Mouse (Mus musculus): Measurements from ENCODE around the gene Fam160a2. TPM values are rescaled to one million over a fixed set of nuclear protein-coding genes. Genes with fewer than 3 reads are reported as not detected.
"Not testable (repeated sequence)": the region's sequence is repeated elsewhere in the genome, so short reads cannot be mapped to it uniquely, and the experiment has no call there.

Gene Fam160a2
- polyA plus RNA-seq, 1 experiment from 2014 or later = 43.7 TPM

GRCm38 (mm10) chr7:105373509-105373908 lies 26.3 kb downstream of the Fam160a2 start:
- no peak overlapping the region for H3K9ac ChIP-seq (ENCODE audit: low read depth, low read length)
- ATAC-seq = no peak
- no peak overlapping the region for H3K4me2 ChIP-seq (ENCODE audit: low read length)
- H3K27me3 ChIP-seq (ENCODE audit: control insufficient read depth, insufficient read depth, low read depth, low read length) = no peaks in the 10 kb centered on the region
- H3K9me3 ChIP-seq (replicated peaks; ENCODE audit: control insufficient read depth, low read length, poor library complexity, severe bottlenecking) = no peaks in the 10 kb centered on the region
- H3K4me3 ChIP-seq (ENCODE audit: low read depth, low read length) = no peak overlapping the region
- H3K36me3 ChIP-seq (ENCODE audit: control insufficient read depth, insufficient read depth, low read length) = peaks cover 29% of the 10 kb centered on the region
- H3K4me1 ChIP-seq (ENCODE audit: control insufficient read depth, insufficient read depth, low read length) = no peaks in the 10 kb centered on the region
- no peak overlapping the region for H3K27ac ChIP-seq (ENCODE audit: low read length)
- 92% methylated on average over 4 of the region's 4 CpGs for WGBS

DNA sequence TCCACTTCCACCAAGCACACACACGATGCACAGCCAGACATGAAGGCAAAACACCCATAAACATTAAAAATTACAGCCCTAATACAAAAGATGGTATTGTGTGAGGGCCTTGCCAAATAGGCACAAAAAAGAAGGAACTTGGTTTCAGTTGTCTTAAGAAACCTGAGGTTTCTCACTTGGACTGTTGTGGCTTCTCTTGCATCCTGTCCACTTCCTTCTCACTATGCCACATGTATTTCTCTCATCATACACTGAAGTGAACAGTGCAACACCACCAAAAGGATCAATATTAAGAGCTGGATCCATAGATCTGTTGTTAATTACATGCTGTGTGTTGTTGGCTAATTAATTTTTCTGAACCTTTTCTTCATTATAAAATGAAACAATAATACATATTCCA lies 26.9 kb downstream of the Fam160a2 start:
- no peak overlapping the region for H3K9ac ChIP-seq (ENCODE audit: low read depth, low read length)
- no peak for ATAC-seq
- no peaks in the 10 kb centered on the region for H3K9me3 ChIP-seq (replicated peaks; ENCODE audit: control insufficient read depth, low read length, poor library complexity, severe bottlenecking)
- H3K4me3 ChIP-seq (ENCODE audit: low read depth, low read length) = no peak overlapping the region
- no peak overlapping the region for H3K27ac ChIP-seq (ENCODE audit: low read length)
- WGBS = 88% methylated on average over 1 of the region's 1 CpGs
- peaks cover 24% of the 10 kb centered on the region for H3K36me3 ChIP-seq (ENCODE audit: control insufficient read depth, insufficient read depth, low read length)
- H3K27me3 ChIP-seq (ENCODE audit: control insufficient read depth, insufficient read depth, low read depth, low read length) = no peaks in the 10 kb centered on the region
- H3K4me2 ChIP-seq (ENCODE audit: low read length) = no peak overlapping the region
- H3K4me1 ChIP-seq (ENCODE audit: control insufficient read depth, insufficient read depth, low read length) = no peaks in the 10 kb centered on the region

DNA sequence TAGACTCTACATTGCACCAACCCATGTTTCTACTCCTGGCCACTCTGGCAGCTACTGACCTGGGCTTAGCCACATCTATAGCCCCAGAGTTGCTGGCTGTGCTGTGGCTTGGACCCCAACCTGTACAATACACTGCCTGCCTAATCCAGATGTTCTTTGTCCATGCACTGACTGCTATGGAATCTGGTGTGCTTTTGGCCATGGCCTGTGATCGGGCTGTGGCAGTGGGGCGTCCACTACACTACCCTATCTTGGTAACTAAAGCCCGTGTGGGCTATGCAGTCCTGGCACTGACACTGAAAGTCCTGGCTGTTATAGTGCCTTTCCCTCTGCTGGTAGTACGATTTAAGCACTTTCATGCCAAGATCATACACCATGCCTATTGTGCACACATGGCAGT lies 31.3 kb downstream of the Fam160a2 start:
- 94% methylated on average over 4 of the region's 4 CpGs for WGBS

DNA sequence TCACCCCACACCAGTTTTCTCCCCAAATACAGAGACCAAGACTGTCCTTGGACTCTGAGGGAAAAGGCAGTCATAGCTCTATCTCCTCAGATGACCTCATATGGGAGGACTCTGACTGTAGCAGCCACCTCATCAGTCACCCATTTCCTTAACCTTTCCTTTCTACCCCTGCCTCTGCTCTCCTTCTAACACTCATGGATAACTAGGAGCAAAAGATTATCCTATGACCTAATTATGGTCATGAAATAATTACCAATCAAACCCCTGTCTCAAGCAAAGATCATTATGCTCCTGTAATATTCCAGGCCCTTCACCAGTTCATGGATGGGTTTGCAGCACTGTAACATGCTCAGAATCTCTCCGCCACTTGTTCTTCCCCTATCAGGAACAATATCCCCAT lies 31.9 kb downstream of the Fam160a2 start, which contains the start of gene Olfr692:
TSS of gene Olfr692 (plus strand) at position 301 of the 400 bp plus-strand sequence.
- Histone ChIP-seq H3K4me1 (ENCODE audit: control insufficient read depth, insufficient read depth, low read length) (no peaks in the 10 kb centered on the region), H3K36me3 (ENCODE audit: control insufficient read depth, insufficient read depth, low read length) (0 out of 2 replicates have a peak, but pooled peaks cover 3% of the 10 kb centered on the region), H3K9ac (ENCODE audit: low read depth, low read length) (no peak within 1 kb of the TSS), H3K4me3 (ENCODE audit: low read depth, low read length) (no peak within 1 kb of the TSS), H3K27ac (ENCODE audit: low read length) (no peak within 1 kb of the TSS), H3K27me3 (ENCODE audit: control insufficient read depth, insufficient read depth, low read depth, low read length) (no peaks in the 10 kb centered on the region), H3K9me3 (replicated peaks; ENCODE audit: control insufficient read depth, low read length, poor library complexity, severe bottlenecking) (no peaks in the 10 kb centered on the region), H3K4me2 (ENCODE audit: low read length) (no peak within 1 kb of the TSS)
- WGBS = 100% methylated on average over 1 of the region's 1 CpGs
- ATAC-seq = no peak

More for the DNA sequence above, 31.3 kb downstream of the Fam160a2 start:
- no peak overlapping the region for H3K9ac ChIP-seq (ENCODE audit: low read depth, low read length)
- no peak overlapping the region for H3K4me3 ChIP-seq (ENCODE audit: low read depth, low read length)
- 0 out of 2 replicates have a peak, but pooled peaks have one; percentile 39 for ATAC-seq
- no peak overlapping the region for H3K27ac ChIP-seq (ENCODE audit: low read length)
- peaks cover 6% of the 10 kb centered on the region for H3K36me3 ChIP-seq (ENCODE audit: control insufficient read depth, insufficient read depth, low read length)
- no peaks in the 10 kb centered on the region for H3K4me1 ChIP-seq (ENCODE audit: control insufficient read depth, insufficient read depth, low read length)
- H3K9me3 ChIP-seq (replicated peaks; ENCODE audit: control insufficient read depth, low read length, poor library complexity, severe bottlenecking) = no peaks in the 10 kb centered on the region
- H3K4me2 ChIP-seq (ENCODE audit: low read length) = no peak overlapping the region
- H3K27me3 ChIP-seq (ENCODE audit: control insufficient read depth, insufficient read depth, low read depth, low read length) = no peaks in the 10 kb centered on the region

DNA sequence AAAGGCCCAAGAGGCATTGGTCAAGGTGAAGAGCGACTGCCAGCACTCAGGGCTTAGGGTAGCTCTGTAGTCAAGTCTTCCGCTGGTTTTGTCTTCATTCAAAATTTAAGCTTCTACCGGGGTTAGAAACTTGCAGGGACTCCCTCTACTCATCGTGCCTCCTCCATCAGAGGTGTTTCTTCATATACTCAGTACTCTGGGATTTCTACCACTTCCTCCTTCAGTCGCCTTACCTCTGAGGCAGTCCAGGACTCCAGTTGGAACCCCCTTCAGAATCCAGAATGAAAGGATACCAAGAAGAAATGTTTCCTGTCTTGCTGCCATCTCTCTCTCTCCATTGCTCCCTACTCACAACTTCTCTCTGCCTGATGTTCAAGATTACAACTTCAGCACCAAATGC lies 32.6 kb downstream of the Fam160a2 start:
- Histone ChIP-seq H3K4me1 (ENCODE audit: control insufficient read depth, insufficient read depth, low read length) (no peaks in the 10 kb centered on the region), H3K9me3 (replicated peaks; ENCODE audit: control insufficient read depth, low read length, poor library complexity, severe bottlenecking) (no peaks in the 10 kb centered on the region), H3K27me3 (ENCODE audit: control insufficient read depth, insufficient read depth, low read depth, low read length) (no peaks in the 10 kb centered on the region), H3K4me3 (ENCODE audit: low read depth, low read length) (no peak overlapping the region), H3K4me2 (ENCODE audit: low read length) (no peak overlapping the region), H3K36me3 (ENCODE audit: control insufficient read depth, insufficient read depth, low read length) (0 out of 2 replicates have a peak, but pooled peaks cover 2% of the 10 kb centered on the region), H3K27ac (ENCODE audit: low read length) (no peak overlapping the region), H3K9ac (ENCODE audit: low read depth, low read length) (no peak overlapping the region)
- WGBS = 88% methylated on average over 5 of the region's 5 CpGs
- ATAC-seq = no peak

GRCm38 (mm10) chr7:105361713-105362112 lies 38.1 kb downstream of the Fam160a2 start:
- H3K9ac ChIP-seq (ENCODE audit: low read depth, low read length) = no peak overlapping the region
- H3K4me1 ChIP-seq (ENCODE audit: control insufficient read depth, insufficient read depth, low read length) = no peaks in the 10 kb centered on the region
- 86% methylated on average over 2 of the region's 2 CpGs for WGBS
- no peaks in the 10 kb centered on the region for H3K9me3 ChIP-seq (replicated peaks; ENCODE audit: control insufficient read depth, low read length, poor library complexity, severe bottlenecking)
- no peak overlapping the region for H3K27ac ChIP-seq (ENCODE audit: low read length)
- no peak overlapping the region for H3K4me3 ChIP-seq (ENCODE audit: low read depth, low read length)
- H3K4me2 ChIP-seq (ENCODE audit: low read length) = no peak overlapping the region
- no peaks in the 10 kb centered on the region for H3K27me3 ChIP-seq (ENCODE audit: control insufficient read depth, insufficient read depth, low read depth, low read length)
- no peaks in the 10 kb centered on the region for H3K36me3 ChIP-seq (ENCODE audit: control insufficient read depth, insufficient read depth, low read length)
- ATAC-seq = no peak

- H3K27me3 ChIP-seq (ENCODE audit: control insufficient read depth, insufficient read depth, low read depth, low read length); H3K36me3 ChIP-seq (ENCODE audit: control insufficient read depth, insufficient read depth, low read length); H3K27ac ChIP-seq (ENCODE audit: low read length); H3K9ac ChIP-seq (ENCODE audit: low read depth, low read length); H3K4me1 ChIP-seq (ENCODE audit: control insufficient read depth, insufficient read depth, low read length); H3K4me2 ChIP-seq (ENCODE audit: low read length); H3K9me3 ChIP-seq (replicated peaks; ENCODE audit: control insufficient read depth, low read length, poor library complexity, severe bottlenecking); H3K4me3 ChIP-seq (ENCODE audit: low read depth, low read length): not testable (repeated sequence)
- ATAC-seq = 0 out of 2 replicates have a peak, but pooled peaks have one; percentile 75
- WGBS = 100% methylated on average over 1 of the region's 2 CpGs
These were observed 43.4 kb downstream of the Fam160a2 start for GRCm38 (mm10) chr7:105356487-105356886.

DNA sequence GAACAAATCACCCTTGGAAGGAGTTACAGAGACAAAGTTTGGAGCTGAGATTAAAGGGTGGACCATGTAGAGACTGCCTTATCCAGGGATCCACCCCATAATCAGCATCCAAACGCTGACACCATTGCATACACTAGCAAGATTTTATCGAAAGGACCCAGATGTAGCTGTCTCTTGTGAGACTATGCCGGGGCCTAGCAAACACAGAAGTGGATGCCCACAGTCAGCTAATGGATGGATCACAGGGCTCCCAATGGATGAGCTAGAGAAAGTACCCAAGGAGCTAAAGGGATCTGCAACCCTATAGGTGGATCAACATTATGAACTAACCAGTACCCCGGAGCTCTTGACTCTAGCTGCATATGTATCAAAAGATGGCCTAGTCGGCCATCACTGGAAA lies 43.8 kb downstream of the Fam160a2 start:
- ATAC-seq; H3K9ac ChIP-seq (ENCODE audit: low read depth, low read length): not testable (repeated sequence)
- no CpG with 5 or more reads among the region's 5 CpGs for WGBS

GRCm38 (mm10) chr7:105342752-105343151 lies 57.1 kb downstream of the Fam160a2 start:
- H3K9ac ChIP-seq (ENCODE audit: low read depth, low read length) = no peak overlapping the region
- WGBS = 63% methylated on average over 2 of the region's 2 CpGs
- H3K4me1 ChIP-seq (ENCODE audit: control insufficient read depth, insufficient read depth, low read length) = no peaks in the 10 kb centered on the region
- no peak overlapping the region for H3K27ac ChIP-seq (ENCODE audit: low read length)
- ATAC-seq = peak; percentile 82
- no peak overlapping the region for H3K4me2 ChIP-seq (ENCODE audit: low read length)
- no peak overlapping the region for H3K4me3 ChIP-seq (ENCODE audit: low read depth, low read length)
- H3K27me3 ChIP-seq (ENCODE audit: control insufficient read depth, insufficient read depth, low read depth, low read length) = no peaks in the 10 kb centered on the region
- no peaks in the 10 kb centered on the region for H3K9me3 ChIP-seq (replicated peaks; ENCODE audit: control insufficient read depth, low read length, poor library complexity, severe bottlenecking)
- H3K36me3 ChIP-seq (ENCODE audit: control insufficient read depth, insufficient read depth, low read length) = no peaks in the 10 kb centered on the region

More for the DNA sequence above, 43.8 kb downstream of the Fam160a2 start:
- not testable (repeated sequence) for H3K4me1 ChIP-seq (ENCODE audit: control insufficient read depth, insufficient read depth, low read length); H3K27ac ChIP-seq (ENCODE audit: low read length); H3K4me3 ChIP-seq (ENCODE audit: low read depth, low read length); H3K9me3 ChIP-seq (replicated peaks; ENCODE audit: control insufficient read depth, low read length, poor library complexity, severe bottlenecking); H3K27me3 ChIP-seq (ENCODE audit: control insufficient read depth, insufficient read depth, low read depth, low read length); H3K4me2 ChIP-seq (ENCODE audit: low read length); H3K36me3 ChIP-seq (ENCODE audit: control insufficient read depth, insufficient read depth, low read length)

All from midbrain, embryonic 16.5 days (tissue).